Mouse (Mus musculus) cerebellum, adult 18-20 months (tissue): Measurements from ENCODE around the gene Sec14l4.

ENCODE experiments used
- DNase-seq, 2 experiments: peaks; one replicate each; pipeline ENCODE4 v3.0.0; 2021

The Sec14l4 gene

GRCm38 (mm10) chr11:4027561-4028334, 3.5 kb upstream of the Sec14l4 start:
- DNase-seq: no peak

- DNase-seq: no peak
Observed at GRCm38 (mm10) chr11:4029343-4029742, 1.9 kb upstream of the Sec14l4 start.

GRCm38 (mm10) chr11:4031961-4032360, 699 bp downstream of the Sec14l4 start:
- DNase-seq: no peak

GRCm38 (mm10) chr11:4033471-4033870, 2.2 kb downstream of the Sec14l4 start:
- no peak for DNase-seq

- DNase-seq: no peak
Observed at GRCm38 (mm10) chr11:4034169-4034568, 2.9 kb downstream of the Sec14l4 start.

GRCm38 (mm10) chr11:4035116-4035892, 4.0 kb downstream of the Sec14l4 start:
- no peak for DNase-seq

GRCm38 (mm10) chr11:4035916-4036315, 4.7 kb downstream of the Sec14l4 start:
- DNase-seq: no peak

GRCm38 (mm10) chr11:4036365-4037084, 5.3 kb downstream of the Sec14l4 start:
- no peak for DNase-seq

- no peak for DNase-seq
Observed at GRCm38 (mm10) chr11:4039951-4040350, 8.7 kb downstream of the Sec14l4 start.

GRCm38 (mm10) chr11:4041123-4041625, 9.9 kb downstream of the Sec14l4 start:
- no peak for DNase-seq

- no peak for DNase-seq
Observed at GRCm38 (mm10) chr11:4043081-4043480, 11.8 kb downstream of the Sec14l4 start.

- no peak for DNase-seq
Observed at GRCm38 (mm10) chr11:4046526-4046925, 15.3 kb downstream of the Sec14l4 start.

- DNase-seq: no peak
Observed at GRCm38 (mm10) chr11:4047766-4048165, 16.5 kb downstream of the Sec14l4 start.

GRCm38 (mm10) chr11:4048438-4048837, 17.2 kb downstream of the Sec14l4 start:
- DNase-seq: no peak

- peak; percentile 63 to 76 for DNase-seq
Observed at GRCm38 (mm10) chr11:4053586-4053985, 22.3 kb downstream of the Sec14l4 start.

GRCm38 (mm10) chr11:4060866-4061575, 29.8 kb downstream of the Sec14l4 start:
- DNase-seq: no peak

GRCm38 (mm10) chr11:4062523-4062922, 31.3 kb downstream of the Sec14l4 start:
- no peak for DNase-seq

- no peak for DNase-seq
Observed at GRCm38 (mm10) chr11:4062981-4063380, 31.7 kb downstream of the Sec14l4 start.

- DNase-seq: no peak
Observed at GRCm38 (mm10) chr11:4064627-4065122, 33.4 kb downstream of the Sec14l4 start, which contains the start of gene Sec14l3. Sec14l3 (plus strand) TSS chr11:4064841.

GRCm38 (mm10) chr11:4069664-4070063, 38.4 kb downstream of the Sec14l4 start:
- no peak for DNase-seq

- no peak for DNase-seq
Observed at GRCm38 (mm10) chr11:4076633-4077032, 45.4 kb downstream of the Sec14l4 start.

- no peak for DNase-seq
Observed at GRCm38 (mm10) chr11:4078267-4078933, 47.1 kb downstream of the Sec14l4 start.
